Mouse (Mus musculus) limb, embryonic 10.5 days (tissue): Measurements from ENCODE around the gene Nr4a2. TPM values are rescaled to one million over a fixed set of nuclear protein-coding genes. Genes with fewer than 3 reads are reported as not detected.

Source experiments
- DNase-seq: peaks from one replicate; pipeline ENCODE4 v3.0.0-alpha.2; 2017; ENCODE audit warnings: low spot score
- H3K27ac ChIP-seq: fragments of 300-500 bp; sonication (generic); 2 replicates; pipeline ENCODE4 v1.5.1; 2016; ENCODE audit warnings: mild to moderate bottlenecking
- H3K27me3 ChIP-seq: fragments of 300-500 bp; sonication (generic); 2 replicates; pipeline ENCODE4 v1.6.1; 2016; ENCODE audit warnings: low read depth, mild to moderate bottlenecking; ENCODE audit not compliant: poor library complexity, severe bottlenecking
- H3K36me3 ChIP-seq: fragments of 300-500 bp; sonication (generic); 2 replicates; pipeline ENCODE4 v1.6.1; 2016; ENCODE audit warnings: mild to moderate bottlenecking, moderate library complexity
- H3K4me1 ChIP-seq: fragments of 300-500 bp; sonication (generic); 2 replicates; pipeline ENCODE4 v1.6.1; 2016
- H3K4me3 ChIP-seq: fragments of 300-500 bp; sonication (generic); 2 replicates; pipeline ENCODE4 v1.5.1; 2016; ENCODE audit warnings: mild to moderate bottlenecking, moderate library complexity
- H3K9me3 ChIP-seq: fragments of 300-500 bp; sonication (generic); replicated peaks from 2 replicates; pipeline ENCODE4 v1.6.1; 2016; ENCODE audit warnings: mild to moderate bottlenecking
- WGBS: fragments of 180-500 bp; shearing (Covaris S2); methylation state at CpG from one replicate; pipeline ENCODE4 v1.1.7; 2016; 5-methylcytosine and 5-hydroxymethylcytosine counted together
- polyA plus RNA-seq: library from polyadenylated mRNA; unstranded; fragments of >200 nt; fragmentation: Nextera tagmentation; extraction: Ambion mirVana; gene quantifications from 2 replicates; pipeline ENCODE4 v1.2.1, GENCODE M21; 2016

Gene Nr4a2
- polyA plus RNA-seq = 5.8 and 8.7 TPM in 2 replicates

DNA sequence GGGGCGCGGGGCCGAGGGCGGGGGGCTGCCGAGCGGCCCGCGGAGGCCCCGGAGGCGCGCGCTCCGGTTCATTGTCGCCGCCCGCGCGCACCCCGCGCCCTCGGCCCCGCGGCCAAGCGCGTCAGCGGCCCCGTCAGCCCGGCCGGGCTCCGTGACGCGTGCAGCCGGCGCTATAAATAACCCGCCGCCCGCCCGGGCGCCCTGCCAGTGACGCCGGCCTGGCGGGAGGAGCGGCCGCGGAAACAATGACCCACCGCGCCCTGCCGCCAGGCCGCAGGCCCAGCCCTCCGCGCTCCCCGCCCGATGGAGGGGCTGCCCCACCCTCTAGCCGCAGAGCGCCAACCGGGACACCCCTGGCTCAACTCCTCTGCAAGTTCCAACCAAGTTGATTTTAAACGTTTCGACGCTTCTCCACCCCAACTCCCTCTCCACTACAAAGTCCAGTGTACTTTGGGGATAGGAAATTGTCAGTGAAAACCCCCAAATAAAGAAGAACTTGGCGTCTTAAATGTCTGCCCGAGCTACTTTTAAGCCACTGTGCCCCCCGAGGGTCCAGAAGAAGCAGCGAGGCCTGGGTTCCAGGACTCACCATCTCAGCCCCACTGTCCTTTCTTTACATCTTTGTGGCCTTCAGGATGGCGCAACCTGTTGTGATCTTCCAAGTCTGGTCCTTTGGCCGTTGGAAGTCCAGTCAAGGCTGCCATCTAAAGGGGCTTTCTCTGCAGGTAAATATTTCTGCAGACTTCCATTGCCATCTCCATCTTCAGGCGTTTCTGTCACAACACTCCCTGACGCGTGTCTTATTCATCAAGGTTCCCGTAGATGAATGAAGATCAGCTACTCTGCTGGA lies at the start of gene Nr4a2:
Nr4a2 (minus strand) TSS at position 13 of the 850 bp plus-strand sequence.
- 8% methylated on average over 48 of the region's 69 CpGs for WGBS
- Histone ChIP-seq H3K27ac (peak within 1 kb of the TSS; percentile 100), H3K9me3 (no peaks in the 10 kb centered on the region), H3K27me3 (no peaks in the 10 kb centered on the region), H3K36me3 (peaks cover 6% of the 10 kb centered on the region), H3K4me1 (peaks cover 28% of the 10 kb centered on the region), H3K4me3 (peak within 1 kb of the TSS; percentile 97)
- peak; percentile 87 for DNase-seq

DNA sequence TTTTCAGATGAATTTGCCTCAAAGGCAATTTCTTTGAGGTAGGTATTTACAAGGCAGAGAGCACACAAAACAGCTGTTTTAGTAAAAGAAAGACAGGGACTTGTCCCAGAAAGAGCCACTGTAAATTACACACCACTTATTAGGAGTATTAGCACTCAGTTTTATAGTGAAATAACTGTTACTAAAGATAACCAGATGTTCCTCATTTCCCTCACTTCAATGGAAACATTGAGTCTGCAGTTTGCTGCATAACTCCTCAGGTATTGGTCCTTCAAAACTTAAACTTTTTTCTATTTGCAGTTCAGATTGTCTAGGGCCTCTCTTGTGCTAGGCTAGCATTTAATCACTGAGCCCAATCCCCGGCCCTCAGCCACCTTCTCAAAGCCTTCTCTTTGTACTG lies 41.6 kb upstream of the Nr4a2 start:
- 87% methylated on average over 1 of the region's 1 CpGs for WGBS
- H3K36me3 ChIP-seq = no peaks in the 10 kb centered on the region

DNA sequence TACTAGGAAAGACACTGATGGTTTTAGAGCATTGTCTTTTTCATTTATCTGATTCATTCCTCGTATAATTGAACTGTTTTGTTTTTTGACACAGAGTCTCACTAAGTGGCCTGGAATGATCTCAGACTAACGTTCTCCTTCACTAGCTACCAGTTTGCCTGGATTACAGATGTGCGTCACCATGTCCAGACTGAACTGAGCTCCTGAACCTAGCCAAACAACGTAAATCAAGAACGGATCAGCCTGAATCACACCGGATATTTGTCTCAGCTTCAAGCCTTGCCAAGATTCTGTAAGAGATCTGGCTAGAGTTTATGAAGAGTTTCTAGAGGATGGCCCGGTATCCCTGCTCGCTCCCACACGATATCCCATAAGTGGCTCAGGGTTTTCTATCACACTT lies 33.0 kb upstream of the Nr4a2 start:
- Histone ChIP-seq H3K4me3 (no peak overlapping the region), H3K4me1 (no peaks in the 10 kb centered on the region), H3K36me3 (no peaks in the 10 kb centered on the region), H3K27ac (no peak overlapping the region), H3K9me3 (no peaks in the 10 kb centered on the region), H3K27me3 (no peaks in the 10 kb centered on the region)
- 91% methylated on average over 9 of the region's 9 CpGs for WGBS
- no peak for DNase-seq

More for the DNA sequence above, 41.6 kb upstream of the Nr4a2 start:
- H3K27ac ChIP-seq = no peak overlapping the region
- no peaks in the 10 kb centered on the region for H3K27me3 ChIP-seq
- H3K4me3 ChIP-seq = no peak overlapping the region
- H3K9me3 ChIP-seq = no peaks in the 10 kb centered on the region
- DNase-seq = no peak
- no peaks in the 10 kb centered on the region for H3K4me1 ChIP-seq

DNA sequence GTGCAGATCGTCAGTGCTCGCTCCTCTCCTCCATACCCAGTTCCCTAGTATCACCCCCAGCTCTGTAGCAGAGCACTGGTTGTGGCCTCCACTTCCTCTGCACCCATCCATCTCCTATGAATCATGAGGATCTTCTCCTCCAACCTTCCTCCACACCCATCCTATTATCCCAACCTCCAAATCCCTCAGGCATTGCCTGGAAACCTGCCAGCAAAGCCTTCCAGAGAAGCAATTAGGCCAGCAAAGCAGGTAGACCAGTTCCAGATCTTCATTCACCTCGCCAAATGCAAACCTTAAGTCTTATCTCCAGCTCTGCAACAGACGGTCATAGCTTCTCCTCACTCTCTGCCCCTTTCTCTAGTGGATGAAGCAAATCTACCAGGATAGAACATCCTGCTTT lies 26.0 kb upstream of the Nr4a2 start:
- no peak overlapping the region for H3K4me3 ChIP-seq
- no peak overlapping the region for H3K27ac ChIP-seq
- no peaks in the 10 kb centered on the region for H3K27me3 ChIP-seq
- no peaks in the 10 kb centered on the region for H3K9me3 ChIP-seq
- H3K36me3 ChIP-seq = no peaks in the 10 kb centered on the region
- no peaks in the 10 kb centered on the region for H3K4me1 ChIP-seq
- 83% methylated on average over 4 of the region's 4 CpGs for WGBS
- DNase-seq = no peak

DNA sequence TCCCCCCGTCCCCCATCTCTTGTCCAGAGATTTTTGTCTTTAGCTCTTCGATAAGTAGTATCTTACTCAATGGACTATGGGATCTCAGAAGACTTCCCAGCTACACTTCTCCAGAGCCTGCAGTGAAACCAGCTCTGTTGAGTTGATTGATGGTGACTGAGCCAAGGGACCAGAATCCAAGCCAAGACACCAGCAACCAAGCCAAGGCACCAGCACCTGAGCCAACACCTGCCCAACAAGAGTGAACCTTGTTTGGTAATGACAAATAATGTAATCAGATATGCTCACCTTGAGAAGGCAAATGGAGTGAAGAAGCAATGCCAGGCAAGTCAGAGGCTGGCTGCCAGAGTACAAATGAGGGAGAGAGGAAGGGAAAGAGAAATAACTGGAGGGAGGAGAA lies 24.4 kb upstream of the Nr4a2 start:
- Histone ChIP-seq H3K4me1 (no peaks in the 10 kb centered on the region), H3K27me3 (no peaks in the 10 kb centered on the region), H3K9me3 (no peaks in the 10 kb centered on the region), H3K27ac (no peak overlapping the region), H3K36me3 (no peaks in the 10 kb centered on the region), H3K4me3 (no peak overlapping the region)
- WGBS = 92% methylated on average over 2 of the region's 2 CpGs
- no peak for DNase-seq

DNA sequence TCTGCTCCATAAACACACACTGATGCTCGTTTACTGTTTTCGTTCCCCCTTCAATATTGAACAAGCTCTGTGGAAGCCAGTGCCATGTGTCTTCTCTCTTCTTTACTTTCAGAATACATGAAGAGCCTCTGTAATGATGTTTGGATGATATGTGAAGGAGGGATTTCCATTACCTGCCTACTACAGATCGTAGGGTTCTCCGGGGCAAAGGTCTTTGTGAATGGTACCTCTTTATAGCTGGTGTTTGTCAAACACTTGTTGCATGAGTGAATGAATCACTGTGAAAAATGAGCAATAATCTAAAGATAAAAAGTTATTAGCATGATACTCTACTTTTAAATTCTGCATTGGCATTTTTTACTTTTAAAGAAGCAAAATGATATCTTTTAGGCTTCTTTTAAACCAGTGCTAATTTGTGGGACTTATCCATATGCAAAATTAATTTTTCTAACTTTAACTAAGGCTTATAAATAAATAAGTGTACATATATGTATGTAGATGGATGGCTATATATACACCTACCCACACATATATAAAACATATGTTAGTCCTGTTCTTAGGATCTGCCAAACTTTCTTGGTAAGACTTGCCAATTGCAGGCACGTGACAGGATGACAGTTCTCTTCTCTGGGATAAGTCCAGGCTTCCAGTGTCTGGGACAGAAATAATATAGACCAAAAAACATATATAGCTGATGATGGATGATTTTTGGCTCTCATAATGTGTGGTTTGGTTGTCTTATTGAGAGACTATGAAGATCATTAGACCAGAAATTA lies 22.0 kb upstream of the Nr4a2 start:
- H3K4me1 ChIP-seq = no peaks in the 10 kb centered on the region
- H3K4me3 ChIP-seq = no peak overlapping the region
- H3K27me3 ChIP-seq = no peaks in the 10 kb centered on the region
- no peak overlapping the region for H3K27ac ChIP-seq
- no peaks in the 10 kb centered on the region for H3K9me3 ChIP-seq
- no peaks in the 10 kb centered on the region for H3K36me3 ChIP-seq
- WGBS = 93% methylated on average over 5 of the region's 5 CpGs
- DNase-seq = no peak

DNA sequence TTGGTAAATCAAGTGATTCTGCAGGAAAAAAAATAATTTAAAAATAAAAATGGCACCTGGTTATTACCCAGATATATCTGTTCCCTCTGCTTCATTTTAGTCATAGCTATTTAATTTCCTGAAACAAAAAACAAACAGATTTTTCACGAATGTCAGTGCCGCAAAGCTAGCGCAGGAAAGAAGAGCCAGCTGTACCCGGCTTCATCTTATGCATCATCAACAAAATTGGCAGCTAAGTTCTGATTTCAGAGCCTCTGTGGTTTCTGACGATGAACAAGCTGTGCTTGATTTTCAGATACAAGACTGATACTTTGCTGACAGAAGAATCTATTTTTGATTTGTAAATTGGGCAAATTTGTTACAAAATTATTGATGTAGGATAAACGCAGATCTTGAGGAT lies 14.8 kb upstream of the Nr4a2 start:
- no peaks in the 10 kb centered on the region for H3K36me3 ChIP-seq

DNA sequence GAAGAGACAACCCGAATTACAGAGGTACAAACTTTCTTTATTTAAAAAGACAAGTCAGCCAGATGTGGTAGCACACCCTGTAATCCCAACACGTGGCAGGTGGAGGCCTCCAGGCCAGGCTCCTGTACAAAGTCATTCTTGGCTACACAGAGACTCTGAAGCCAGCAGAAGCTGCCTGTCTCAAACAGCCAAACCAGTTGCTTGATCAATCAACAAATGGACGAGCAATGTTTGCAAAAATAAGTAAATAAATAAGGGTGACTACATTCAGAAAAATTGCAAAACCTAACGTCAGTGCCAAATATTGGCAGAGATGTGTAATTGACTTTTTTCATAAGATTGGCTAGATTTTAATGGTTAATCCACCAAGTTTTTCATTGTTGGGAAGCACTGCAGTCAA lies 3.7 kb upstream of the Nr4a2 start:
- H3K9me3 ChIP-seq = no peaks in the 10 kb centered on the region
- no peak overlapping the region for H3K27ac ChIP-seq
- no peak overlapping the region for H3K4me3 ChIP-seq
- no peaks in the 10 kb centered on the region for H3K27me3 ChIP-seq
- peaks cover 12% of the 10 kb centered on the region for H3K4me1 ChIP-seq
- H3K36me3 ChIP-seq = no peaks in the 10 kb centered on the region
- WGBS = 76% methylated on average over 4 of the region's 4 CpGs
- no peak for DNase-seq

More for the DNA sequence above, 14.8 kb upstream of the Nr4a2 start:
- no peaks in the 10 kb centered on the region for H3K9me3 ChIP-seq
- DNase-seq = no peak
- no peak overlapping the region for H3K27ac ChIP-seq
- WGBS = 93% methylated on average over 6 of the region's 6 CpGs
- no peak overlapping the region for H3K4me3 ChIP-seq
- H3K4me1 ChIP-seq = no peaks in the 10 kb centered on the region
- no peaks in the 10 kb centered on the region for H3K27me3 ChIP-seq

DNA sequence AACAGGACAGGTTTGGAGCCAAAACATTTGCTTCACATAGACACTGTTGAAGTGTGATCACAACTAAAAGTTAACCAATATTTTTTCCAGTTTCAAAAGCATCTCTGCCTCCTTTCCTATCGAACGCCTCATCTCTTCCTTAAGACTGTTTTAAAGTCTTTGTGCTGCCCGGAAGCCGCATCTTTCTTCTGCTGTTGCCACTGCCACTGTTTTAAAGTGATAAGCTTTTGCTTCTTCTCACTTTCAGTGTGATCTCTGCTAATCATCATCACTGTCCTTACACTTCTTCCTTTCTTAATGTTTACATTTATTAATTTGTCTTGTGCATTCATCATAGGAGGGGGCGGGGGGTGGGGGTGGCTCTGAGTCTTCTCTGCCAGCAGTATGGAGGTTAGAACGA lies 2.1 kb upstream of the Nr4a2 start:
- Histone ChIP-seq H3K27ac (no peak overlapping the region), H3K36me3 (peaks cover 6% of the 10 kb centered on the region)
- 86% methylated on average over 6 of the region's 6 CpGs for WGBS

DNA sequence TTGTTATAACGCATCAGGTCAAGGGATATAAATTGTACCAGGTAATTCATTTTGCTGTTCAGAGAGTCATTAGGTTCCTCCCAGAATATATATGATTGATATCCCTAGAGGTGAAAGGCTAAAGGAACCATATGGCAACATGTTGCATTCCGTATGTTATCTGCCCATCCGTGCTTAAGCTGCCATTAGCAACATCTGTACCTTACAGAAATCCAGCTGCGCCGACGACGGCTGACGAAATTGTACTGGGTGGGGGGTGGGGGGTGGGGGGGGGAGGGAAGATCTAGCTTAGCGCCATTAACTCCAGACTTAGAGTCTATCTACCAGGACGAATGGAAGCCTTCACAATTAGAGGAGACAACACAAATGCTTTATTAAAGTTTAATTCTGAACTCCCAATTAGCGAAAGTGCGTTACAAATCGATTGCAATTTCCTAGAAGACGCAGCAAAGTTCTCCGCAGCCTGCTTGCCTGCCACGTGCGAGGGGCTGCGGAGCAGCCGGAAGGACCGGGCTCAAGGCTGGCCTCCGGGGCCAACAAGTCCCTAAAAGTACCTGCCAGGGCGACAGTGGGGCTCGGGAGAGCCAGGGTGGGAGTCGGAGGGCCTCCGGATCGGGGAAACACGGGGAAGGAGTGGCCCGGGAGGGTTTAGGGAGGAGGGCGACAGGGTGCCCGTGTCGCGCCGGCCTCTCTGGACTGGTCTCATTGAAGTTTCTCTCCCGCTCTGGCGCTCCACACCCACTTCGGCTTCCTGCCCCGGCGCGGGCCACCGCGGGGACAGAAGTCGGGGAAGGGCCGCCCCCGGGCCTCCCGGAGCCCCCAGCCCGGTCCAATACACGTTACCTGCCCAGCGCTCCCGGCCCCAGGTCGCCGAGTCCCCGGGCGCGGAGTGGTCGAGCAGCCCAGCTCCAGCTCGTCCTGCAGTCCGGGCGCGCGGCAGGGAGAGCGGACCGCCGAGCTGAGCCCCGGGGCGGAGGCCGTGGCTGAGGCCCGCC lies 520 bp downstream of the Nr4a2 start:
- peaks cover 28% of the 10 kb centered on the region for H3K4me1 ChIP-seq
- peaks cover 6% of the 10 kb centered on the region for H3K36me3 ChIP-seq
- no peaks in the 10 kb centered on the region for H3K9me3 ChIP-seq
- H3K4me3 ChIP-seq = peak overlapping the region; percentile 97
- H3K27ac ChIP-seq = peak overlapping the region; percentile 100
- H3K27me3 ChIP-seq = no peaks in the 10 kb centered on the region
- DNase-seq = peak; percentile 80
- under 1% methylated on average over 54 of the region's 67 CpGs for WGBS

More for the DNA sequence above, 2.1 kb upstream of the Nr4a2 start:
- Histone ChIP-seq H3K27me3 (no peaks in the 10 kb centered on the region), H3K4me1 (peaks cover 23% of the 10 kb centered on the region), H3K4me3 (no peak overlapping the region), H3K9me3 (no peaks in the 10 kb centered on the region)
- no peak for DNase-seq

DNA sequence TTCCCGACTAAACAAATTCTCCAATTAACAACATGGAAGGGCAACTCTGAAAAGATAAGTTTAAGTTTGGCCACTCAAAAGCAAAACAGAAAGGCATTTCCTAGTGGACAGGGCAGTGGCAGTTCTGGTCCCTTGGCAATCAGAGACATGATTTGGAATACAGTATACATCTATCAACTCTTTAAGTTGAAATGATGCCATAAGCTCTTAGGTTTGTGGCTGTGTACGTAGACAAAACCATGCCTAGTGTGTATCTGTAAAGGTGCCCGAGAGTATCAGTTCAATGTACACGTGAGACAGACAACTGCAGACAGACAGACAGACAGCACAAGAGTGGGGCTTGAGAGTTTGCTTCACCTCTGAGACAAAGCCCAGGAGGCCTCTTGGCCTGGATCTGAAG lies 2.7 kb downstream of the Nr4a2 start:
- no peak for DNase-seq
- H3K27ac ChIP-seq = no peak overlapping the region
- no peaks in the 10 kb centered on the region for H3K27me3 ChIP-seq
- no peaks in the 10 kb centered on the region for H3K9me3 ChIP-seq
- peaks cover 43% of the 10 kb centered on the region for H3K4me1 ChIP-seq
- H3K4me3 ChIP-seq = no peak overlapping the region
- peaks cover 6% of the 10 kb centered on the region for H3K36me3 ChIP-seq
- WGBS = 90% methylated on average over 4 of the region's 4 CpGs

DNA sequence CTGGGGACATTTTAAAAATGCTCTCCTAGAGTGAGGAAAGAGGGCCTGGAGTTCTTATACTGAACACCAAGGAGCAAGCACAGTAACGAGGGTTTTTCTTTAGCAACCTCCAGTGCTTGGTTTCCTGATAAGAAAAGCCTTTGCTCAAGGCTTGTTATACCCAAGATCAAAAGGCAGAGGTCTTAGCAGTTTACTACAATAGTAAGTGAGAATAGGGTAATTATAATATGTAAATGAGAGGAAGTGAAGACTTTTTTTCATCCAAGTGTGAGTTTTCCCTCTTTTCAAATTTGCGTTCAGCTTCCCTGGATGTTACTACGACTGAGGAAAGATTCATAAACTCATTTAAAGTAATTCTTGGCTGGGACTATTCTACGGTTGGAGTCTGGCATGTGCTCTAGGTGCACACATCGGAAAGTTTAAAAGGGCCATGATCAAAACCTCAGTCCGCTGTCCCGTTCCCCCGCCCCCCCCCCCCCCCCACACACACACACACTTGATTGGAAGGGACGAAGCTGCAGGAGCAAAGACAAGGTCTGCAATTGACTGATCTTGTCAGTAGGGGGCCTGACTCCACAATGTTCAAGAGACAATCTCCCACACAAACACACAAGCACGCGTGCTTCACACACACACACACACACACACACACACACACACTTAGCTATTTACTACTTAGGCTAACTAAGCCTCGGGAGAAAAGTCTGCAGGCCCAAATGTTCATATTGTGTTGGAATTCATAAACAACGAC lies 6.4 kb downstream of the Nr4a2 start:
- Histone ChIP-seq H3K27ac (peak overlapping the region; percentile 89), H3K4me3 (peak overlapping the region; percentile 93), H3K9me3 (no peaks in the 10 kb centered on the region), H3K27me3 (peaks cover 14% of the 10 kb centered on the region), H3K36me3 (peaks cover 6% of the 10 kb centered on the region), H3K4me1 (peaks cover 50% of the 10 kb centered on the region)
- 5% methylated on average over 12 of the region's 13 CpGs for WGBS
- peak; percentile 60 for DNase-seq
